Mouse (Mus musculus) midbrain, embryonic 16.5 days (tissue): ENCODE results near the gene Bend6. TPM values are rescaled to one million over a fixed set of nuclear protein-coding genes. Genes with fewer than 3 reads are reported as not detected.

Source experiments
- ATAC-seq: fragments of 200-750 bp; cut with Nextera tagmentation; 2 replicates; pipeline ENCODE4 v1.8.0; 2017; ENCODE audit warnings: moderate TSS enrichment
- H3K27ac ChIP-seq: fragments of 300-500 bp; sonication (generic); 2 replicates; pipeline ENCODE4 v1.5.1; 2014; ENCODE audit warnings: mild to moderate bottlenecking, low read length, mixed read lengths
- H3K27me3 ChIP-seq: fragments of 300-500 bp; sonication (generic); 2 replicates; pipeline ENCODE4 v1.6.1; 2014; ENCODE audit warnings: low read depth, low read length, mixed read lengths; ENCODE audit not compliant: control insufficient read depth, insufficient read depth
- H3K36me3 ChIP-seq: fragments of 300-500 bp; sonication (generic); 2 replicates; pipeline ENCODE4 v1.6.1; 2014; ENCODE audit warnings: mild to moderate bottlenecking, low read length, moderate library complexity, mixed read lengths; ENCODE audit not compliant: control insufficient read depth, insufficient read depth
- H3K4me1 ChIP-seq: fragments of 300-500 bp; sonication (generic); 2 replicates; pipeline ENCODE4 v1.6.1; 2014; ENCODE audit warnings: mild to moderate bottlenecking, low read length, mixed read lengths; ENCODE audit not compliant: control insufficient read depth, insufficient read depth
- H3K4me2 ChIP-seq: fragments of 300-500 bp; sonication (generic); 2 replicates; pipeline ENCODE4 v1.6.1; 2014; ENCODE audit warnings: mild to moderate bottlenecking, low read length, mixed read lengths
- H3K4me3 ChIP-seq: fragments of 300-500 bp; sonication (generic); 2 replicates; pipeline ENCODE4 v1.5.1; 2014; ENCODE audit warnings: low read depth, mild to moderate bottlenecking, low read length, moderate library complexity, mixed read lengths
- H3K9ac ChIP-seq: fragments of 300-500 bp; sonication (generic); 2 replicates; pipeline ENCODE4 v1.6.1; 2014; ENCODE audit warnings: low read depth, low read length, mixed read lengths
- H3K9me3 ChIP-seq: fragments of 300-500 bp; sonication (generic); replicated peaks from 2 replicates; pipeline ENCODE4 v1.6.1; 2014; ENCODE audit warnings: mild to moderate bottlenecking, low read length, mixed read lengths; ENCODE audit not compliant: control insufficient read depth, poor library complexity, severe bottlenecking
- WGBS: fragments of 180-500 bp; shearing (Covaris S2); extraction: QIAGEN DNeasy Blood & Tissue Kit; methylation state at CpG from one replicate; pipeline ENCODE4 v1.1.7; 2014; 5-methylcytosine and 5-hydroxymethylcytosine counted together
- polyA plus RNA-seq: library from polyadenylated mRNA; unstranded; fragments of >200 nt; fragmentation: Nextera tagmentation; extraction: Ambion mirVana; gene quantifications from 2 replicates; pipeline ENCODE4 v1.2.1, GENCODE M21; 2015

Gene Bend6
- polyA plus RNA-seq, 1 experiment from 2014 or later = 76.0 TPM

GRCm38 (mm10) chr1:33922975-33923374 is 15.4 kb upstream of the Bend6 start:
- 69% methylated on average over 7 of the region's 7 CpGs for WGBS
- Histone ChIP-seq H3K27ac (no peak overlapping the region), H3K4me2 (no peak overlapping the region), H3K36me3 (peaks cover 2% of the 10 kb centered on the region; the same call in 1 of the 2 replicates), H3K4me3 (no peak overlapping the region), H3K4me1 (no peaks in the 10 kb centered on the region), H3K27me3 (no peaks in the 10 kb centered on the region), H3K9ac (no peak overlapping the region), H3K9me3 (no peaks in the 10 kb centered on the region)
- no peak for ATAC-seq

DNA sequence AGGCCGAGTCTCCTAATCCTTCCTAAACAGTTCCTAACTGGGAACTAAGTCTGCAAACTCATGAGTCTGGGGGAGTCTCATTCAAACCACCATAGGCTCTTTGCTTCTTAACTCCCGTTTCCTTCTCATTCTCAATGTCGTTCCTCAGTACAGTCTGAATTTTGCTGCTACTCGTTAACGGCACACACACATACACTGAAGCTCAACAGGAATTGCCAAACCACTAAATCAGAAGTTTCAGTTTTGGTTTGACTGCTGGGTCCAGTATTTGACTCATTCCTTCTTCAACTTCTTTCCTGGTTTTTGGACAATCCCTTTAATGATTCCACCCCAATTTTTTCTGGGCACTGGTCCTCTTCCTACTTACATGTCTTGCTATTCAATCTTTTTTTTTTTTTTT is 8.9 kb upstream of the Bend6 start:
- ATAC-seq = no peak
- Histone ChIP-seq H3K9ac (no peak overlapping the region), H3K27me3 (no peaks in the 10 kb centered on the region), H3K4me2 (no peak overlapping the region), H3K36me3 (peaks cover 2% of the 10 kb centered on the region; the same call in 1 of the 2 replicates), H3K9me3 (no peaks in the 10 kb centered on the region), H3K4me1 (no peaks in the 10 kb centered on the region), H3K27ac (no peak overlapping the region), H3K4me3 (no peak overlapping the region)
- WGBS = 95% methylated on average over 5 of the region's 5 CpGs

GRCm38 (mm10) chr1:33911589-33911988 is 4.0 kb upstream of the Bend6 start:
- 63% methylated on average over 8 of the region's 8 CpGs for WGBS
- H3K27ac ChIP-seq = no peak overlapping the region
- H3K4me2 ChIP-seq = no peak overlapping the region
- 0 out of 2 replicates have a peak, but pooled peaks cover 2% of the 10 kb centered on the region for H3K27me3 ChIP-seq
- no peak overlapping the region for H3K9ac ChIP-seq
- H3K9me3 ChIP-seq = no peaks in the 10 kb centered on the region
- no peak for ATAC-seq
- no peak overlapping the region for H3K4me3 ChIP-seq
- H3K4me1 ChIP-seq = peaks cover 17% of the 10 kb centered on the region
- H3K36me3 ChIP-seq = no peaks in the 10 kb centered on the region; the same call in 1 of the 2 replicates

GRCm38 (mm10) chr1:33908191-33908962 is 761 bp upstream of the Bend6 start, which contains the start of gene Dst:
Dst (plus strand) TSS chr1:33908225.
- peak; percentile 7; the same call in 1 of the 2 replicates for ATAC-seq
- H3K27me3 ChIP-seq = 0 out of 2 replicates have a peak, but pooled peaks cover 2% of the 10 kb centered on the region
- H3K4me3 ChIP-seq = peak within 1 kb of the TSS; percentile 72
- H3K9ac ChIP-seq = peak within 1 kb of the TSS; percentile 82
- peak within 1 kb of the TSS; percentile 95 for H3K27ac ChIP-seq
- H3K4me1 ChIP-seq = peaks cover 20% of the 10 kb centered on the region
- H3K4me2 ChIP-seq = peak within 1 kb of the TSS; percentile 67
- 5% methylated on average over 41 of the region's 44 CpGs for WGBS
- H3K9me3 ChIP-seq = no peaks in the 10 kb centered on the region; the same call in 1 of the 2 replicates
- H3K36me3 ChIP-seq = no peaks in the 10 kb centered on the region

DNA sequence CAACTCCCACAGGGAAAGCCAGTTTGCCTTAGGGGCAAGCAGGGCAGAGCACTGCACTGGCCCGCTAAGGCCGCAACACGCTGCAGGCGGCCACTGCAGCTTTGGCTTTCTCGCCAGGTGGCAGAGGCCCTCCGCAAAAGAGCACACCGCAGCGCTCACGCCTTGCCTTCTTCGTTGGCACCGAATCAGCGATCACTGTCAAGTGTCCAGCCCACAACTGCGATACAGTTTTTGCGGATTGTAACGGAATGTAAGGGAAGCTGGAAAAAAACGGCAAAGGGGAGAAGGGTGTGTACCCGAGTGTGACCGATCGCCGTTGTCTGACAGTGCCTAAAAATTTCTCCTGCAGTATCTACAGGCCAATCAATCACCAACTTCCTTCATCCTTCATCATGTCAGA is 689 bp downstream of the Bend6 start:
- H3K27me3 ChIP-seq = 0 out of 2 replicates have a peak, but pooled peaks cover 2% of the 10 kb centered on the region
- ATAC-seq = peak; percentile 74
- H3K9me3 ChIP-seq = no peaks in the 10 kb centered on the region; the same call in 1 of the 2 replicates
- peak overlapping the region; percentile 82 for H3K9ac ChIP-seq
- peak overlapping the region; percentile 72 for H3K4me3 ChIP-seq
- no peaks in the 10 kb centered on the region for H3K36me3 ChIP-seq
- peaks cover 20% of the 10 kb centered on the region for H3K4me1 ChIP-seq
- H3K4me2 ChIP-seq = peak overlapping the region; percentile 67
- WGBS = under 1% methylated on average over 20 of the region's 20 CpGs
- peak overlapping the region; percentile 95 for H3K27ac ChIP-seq

GRCm38 (mm10) chr1:33906216-33906615 is 1.4 kb downstream of the Bend6 start:
- peaks cover 20% of the 10 kb centered on the region for H3K4me1 ChIP-seq
- no peaks in the 10 kb centered on the region; the same call in 1 of the 2 replicates for H3K9me3 ChIP-seq
- no peak overlapping the region; the same call in 1 of the 2 replicates for H3K9ac ChIP-seq
- H3K4me3 ChIP-seq = peak overlapping the region; percentile 72
- H3K4me2 ChIP-seq = peak overlapping the region; percentile 67
- WGBS = 40% methylated on average over 10 of the region's 10 CpGs
- no peaks in the 10 kb centered on the region for H3K36me3 ChIP-seq
- H3K27ac ChIP-seq = no peak overlapping the region
- ATAC-seq = no peak
- 0 out of 2 replicates have a peak, but pooled peaks cover 2% of the 10 kb centered on the region for H3K27me3 ChIP-seq

GRCm38 (mm10) chr1:33903587-33903986 is 4.0 kb downstream of the Bend6 start:
- H3K9me3 ChIP-seq = no peaks in the 10 kb centered on the region; the same call in 1 of the 2 replicates
- ATAC-seq = no peak
- no peaks in the 10 kb centered on the region for H3K27me3 ChIP-seq
- peaks cover 4% of the 10 kb centered on the region for H3K4me1 ChIP-seq
- no peak overlapping the region for H3K4me2 ChIP-seq
- no peak overlapping the region for H3K4me3 ChIP-seq
- 37% methylated on average over 9 of the region's 9 CpGs for WGBS
- H3K9ac ChIP-seq = no peak overlapping the region
- H3K27ac ChIP-seq = no peak overlapping the region
- no peaks in the 10 kb centered on the region for H3K36me3 ChIP-seq

- Histone ChIP-seq H3K9ac (no peak overlapping the region), H3K4me2 (no peak overlapping the region), H3K36me3 (no peaks in the 10 kb centered on the region), H3K9me3 (no peaks in the 10 kb centered on the region; the same call in 1 of the 2 replicates), H3K27me3 (no peaks in the 10 kb centered on the region), H3K27ac (no peak overlapping the region), H3K4me3 (no peak overlapping the region), H3K4me1 (no peaks in the 10 kb centered on the region)
- no peak for ATAC-seq
- WGBS = 90% methylated on average over 8 of the region's 8 CpGs
These were observed 7.4 kb downstream of the Bend6 start for GRCm38 (mm10) chr1:33900175-33900574.

GRCm38 (mm10) chr1:33898373-33898772 is 9.2 kb downstream of the Bend6 start:
- no peaks in the 10 kb centered on the region for H3K4me1 ChIP-seq
- no peak overlapping the region for H3K9ac ChIP-seq
- H3K36me3 ChIP-seq = no peaks in the 10 kb centered on the region
- no peak overlapping the region for H3K4me2 ChIP-seq
- H3K9me3 ChIP-seq = no peaks in the 10 kb centered on the region; the same call in 1 of the 2 replicates
- no peak overlapping the region for H3K27ac ChIP-seq
- 96% methylated on average over 6 of the region's 6 CpGs for whole genome bisulfite sequencing
- no peak overlapping the region for H3K4me3 ChIP-seq
- ATAC-seq = no peak
- H3K27me3 ChIP-seq = no peaks in the 10 kb centered on the region
